Mouse (Mus musculus) right cerebral cortex, postnatal 25 days (tissue): ENCODE data around the gene Jaml.
A peak's percentile ranks its signal among the peaks of the same experiment; 100 is the strongest.

ENCODE experiments used
- DNase-seq: peaks from one replicate; pipeline ENCODE4 v3.0.0; 2022

The Jaml gene

DNA sequence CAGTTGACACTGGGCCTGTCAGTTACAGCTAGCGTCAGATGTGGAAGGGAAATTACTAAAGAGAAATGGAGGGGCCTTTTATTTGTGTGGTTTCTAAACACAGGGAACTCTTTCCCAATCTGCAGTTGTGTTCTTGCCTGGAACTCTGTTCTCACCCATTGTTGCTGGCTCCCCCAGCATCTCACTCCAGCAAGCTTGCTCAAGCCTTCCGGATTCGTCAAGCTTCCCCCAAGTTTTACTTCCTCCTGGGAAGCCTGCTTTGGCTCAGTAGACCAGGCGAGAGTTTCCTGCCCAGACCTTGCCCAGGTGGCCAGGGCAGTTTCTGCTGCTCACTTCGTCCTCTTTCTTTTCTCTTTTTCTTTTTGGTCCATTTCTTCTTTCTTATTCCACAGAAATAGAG is 5.6 kb downstream of the Jaml start:
- DNase-seq: no peak

- DNase-seq: no peak
Observed at GRCm38 (mm10) chr9:45085741-45086690, 7.0 kb downstream of the Jaml start.

DNA sequence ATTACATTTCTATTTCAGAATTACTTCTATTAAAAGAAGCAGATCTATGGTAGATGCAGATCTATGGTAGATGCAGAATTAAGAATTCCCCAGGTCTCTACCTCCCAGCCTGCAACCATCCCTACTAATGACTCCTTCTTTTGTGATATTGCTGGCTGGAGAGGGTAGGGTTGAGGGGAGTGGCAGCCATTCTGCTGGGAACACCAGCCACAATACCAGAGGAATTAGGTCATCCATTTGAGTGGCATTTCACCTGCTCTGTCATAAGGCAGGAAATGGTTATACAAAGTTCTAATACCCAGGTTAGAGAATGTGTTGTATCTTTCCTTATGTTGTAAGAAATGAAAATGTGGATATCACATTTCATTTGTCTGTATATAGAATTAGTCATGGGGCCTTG is 9.1 kb downstream of the Jaml start:
- DNase-seq: no peak

DNA sequence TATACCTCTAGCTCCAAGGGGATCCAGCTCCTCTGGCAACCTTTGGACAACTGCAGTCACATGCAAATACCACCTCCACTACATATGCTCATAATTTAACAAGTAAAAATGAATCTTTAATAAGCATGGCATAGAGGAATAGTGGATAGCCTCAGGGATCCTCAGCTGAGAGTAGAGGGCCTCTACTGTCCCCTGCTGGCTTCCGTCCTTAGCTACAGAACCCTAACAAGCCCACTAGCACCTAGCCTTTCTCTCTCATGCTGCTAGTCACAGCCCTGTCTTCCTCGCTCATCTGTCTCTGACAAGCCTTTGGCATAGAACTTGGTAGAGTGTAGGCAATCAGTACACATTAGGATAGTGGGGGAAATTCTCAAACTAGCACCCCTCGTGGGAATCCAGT is 11.8 kb downstream of the Jaml start:
- no peak for DNase-seq

DNA sequence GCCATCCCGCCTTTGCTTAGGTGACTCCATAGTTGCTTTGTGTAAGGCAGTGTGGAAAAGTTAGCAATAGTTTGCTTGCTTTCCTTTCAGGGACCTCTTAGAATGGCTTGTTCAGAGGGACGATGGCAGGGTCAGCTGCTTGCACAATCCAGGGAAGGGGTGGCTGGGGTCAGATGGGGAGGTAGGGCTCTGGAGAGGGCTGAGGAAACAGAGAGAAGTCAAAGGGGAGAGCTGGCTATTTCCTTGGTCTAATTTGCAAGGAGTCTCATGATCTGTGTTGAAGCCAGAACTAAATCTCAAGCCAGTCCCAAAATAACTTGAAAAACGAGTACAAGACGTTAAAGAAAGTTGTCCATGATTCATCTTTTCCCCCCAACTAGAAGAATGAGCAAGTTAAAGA is 13.7 kb downstream of the Jaml start:
- DNase-seq: no peak

DNA sequence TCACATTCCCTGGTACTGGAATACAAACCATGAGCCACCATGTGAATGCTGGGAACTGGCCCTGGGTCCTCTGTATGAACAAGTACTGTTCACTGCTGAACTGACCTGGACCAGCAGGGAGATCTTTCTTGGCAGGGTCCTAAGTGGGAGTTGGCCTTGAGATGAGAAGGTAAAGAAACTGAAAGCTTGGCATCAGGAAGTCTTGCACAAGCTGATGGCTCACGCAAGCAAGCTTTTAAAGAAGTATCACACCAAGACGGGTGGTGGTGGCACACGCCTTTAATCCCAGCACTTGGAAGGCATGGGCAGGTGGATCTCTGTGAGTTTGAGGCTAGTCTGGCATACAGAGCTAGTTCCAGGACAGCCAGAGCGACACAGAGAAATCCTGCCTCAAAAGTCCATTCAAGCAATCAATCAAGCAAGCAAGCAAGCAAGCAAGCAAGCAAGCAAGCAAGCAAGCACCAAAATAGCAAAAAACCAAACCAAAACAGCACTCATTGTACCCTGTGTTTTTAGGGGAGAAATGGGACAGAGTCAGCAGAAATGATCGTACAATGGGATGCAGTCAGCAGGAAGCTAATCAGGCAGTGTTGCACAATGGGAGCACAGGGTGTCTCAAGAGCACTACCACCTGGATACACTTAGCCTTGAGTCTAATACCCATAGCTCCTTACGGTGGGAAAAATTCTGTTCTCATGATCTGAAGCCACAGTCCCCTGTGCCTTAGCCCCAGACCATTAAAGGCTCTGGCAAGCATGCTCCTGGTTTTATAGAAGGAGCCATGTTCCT is 16.4 kb downstream of the Jaml start:
- no peak for DNase-seq

DNA sequence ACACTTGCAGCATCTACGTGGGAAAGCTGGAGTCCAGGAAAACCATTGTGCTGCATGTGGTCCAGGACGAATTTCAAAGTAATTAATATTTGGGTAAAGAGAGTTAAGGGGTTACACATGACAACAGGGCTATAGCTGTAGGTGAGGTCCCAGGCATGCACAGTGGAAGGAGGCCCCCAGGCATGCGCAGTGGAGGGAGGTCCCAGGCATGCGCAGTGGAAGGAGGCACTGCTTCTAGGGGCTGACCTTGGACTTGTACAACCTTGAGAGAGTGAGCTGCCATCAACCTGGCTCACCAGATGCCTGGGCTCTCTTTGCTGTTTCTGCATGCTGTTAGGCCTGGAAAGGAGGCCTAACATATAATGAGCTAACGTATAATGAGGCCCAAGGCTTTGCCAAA is 18.9 kb downstream of the Jaml start:
- DNase-seq: no peak

- no peak for DNase-seq
Observed at GRCm38 (mm10) chr9:45098426-45098825, 19.4 kb downstream of the Jaml start.

DNA sequence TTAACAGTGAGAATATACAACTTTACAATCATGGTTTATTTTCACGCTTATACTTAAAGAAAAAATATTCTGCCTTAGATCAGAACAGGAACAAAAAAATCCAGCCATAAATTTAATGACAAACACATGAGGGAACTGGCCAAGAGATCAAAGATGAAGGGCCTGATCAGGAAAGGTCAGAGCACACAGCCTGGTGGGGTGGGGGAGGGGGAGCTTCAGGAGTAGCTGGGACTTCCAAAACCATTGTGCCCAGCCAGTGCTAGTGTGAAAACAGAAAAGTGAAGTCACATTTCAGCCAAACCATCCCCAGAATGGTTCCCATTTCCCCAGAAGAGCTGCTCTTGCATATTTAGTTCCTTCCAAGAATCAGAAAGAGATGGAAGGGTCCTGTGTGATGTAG is 23.5 kb downstream of the Jaml start:
- DNase-seq: no peak

DNA sequence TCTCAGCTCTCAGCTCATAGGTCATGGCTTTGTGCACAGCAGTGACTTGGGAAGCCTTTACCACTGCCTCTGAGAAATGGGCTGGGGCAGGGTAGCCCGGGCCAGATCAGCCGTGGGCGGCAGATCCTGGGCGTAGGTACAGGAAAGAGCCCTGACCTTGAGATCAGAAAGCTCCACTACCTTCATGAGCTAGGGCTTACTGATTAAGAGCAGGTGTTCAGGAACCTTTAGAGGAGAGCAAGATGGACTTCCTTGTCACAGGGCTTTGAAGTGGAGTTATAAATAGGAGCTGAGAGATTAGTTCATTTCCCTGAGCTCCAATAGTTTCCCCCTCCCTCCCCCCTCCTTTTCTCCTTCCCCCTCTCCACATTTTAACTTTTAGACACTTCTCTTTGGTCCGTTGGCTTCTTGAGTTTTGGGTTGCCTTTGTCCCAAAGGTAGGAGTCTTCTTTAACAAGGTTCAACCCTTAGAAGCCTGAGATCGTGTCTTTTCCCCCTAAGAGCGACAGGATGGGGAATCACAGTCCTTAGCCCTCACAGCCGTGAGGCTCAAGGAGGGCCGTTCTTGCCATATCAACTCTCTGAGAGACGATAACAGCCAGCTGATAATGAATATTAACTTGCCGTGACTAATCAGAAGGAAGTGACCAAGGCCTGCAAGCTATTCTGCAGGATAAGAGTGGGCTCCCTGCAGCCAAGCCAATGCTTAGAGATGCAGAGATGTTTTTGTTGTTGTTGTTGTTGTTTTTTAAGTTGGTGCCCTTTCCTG is 24.4 kb downstream of the Jaml start:
- no peak for DNase-seq

GRCm38 (mm10) chr9:45105596-45106374 is 26.8 kb downstream of the Jaml start:
- no peak for DNase-seq

- peak; percentile 72 for DNase-seq
Observed at GRCm38 (mm10) chr9:45115706-45116105, 36.7 kb downstream of the Jaml start.

DNA sequence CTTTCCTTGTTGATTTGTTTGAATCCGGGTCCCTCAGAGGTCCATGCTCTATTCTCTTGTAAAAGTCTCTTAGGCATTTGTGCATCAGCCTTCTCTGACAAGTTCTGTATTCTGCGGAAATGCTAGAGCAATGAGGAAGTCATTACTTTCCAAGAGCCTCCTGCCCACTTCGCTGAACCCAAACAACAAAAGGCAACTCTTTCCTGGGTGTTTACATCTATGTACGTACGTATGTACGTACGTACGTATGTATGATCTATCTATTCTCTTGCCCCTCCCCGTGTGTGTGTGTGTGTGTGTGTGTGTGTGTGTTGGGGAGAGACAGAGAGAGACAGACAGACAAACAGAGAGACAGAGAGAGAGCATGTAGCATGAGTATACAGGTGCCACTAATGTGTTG is 37.8 kb downstream of the Jaml start:
- no peak for DNase-seq

DNA sequence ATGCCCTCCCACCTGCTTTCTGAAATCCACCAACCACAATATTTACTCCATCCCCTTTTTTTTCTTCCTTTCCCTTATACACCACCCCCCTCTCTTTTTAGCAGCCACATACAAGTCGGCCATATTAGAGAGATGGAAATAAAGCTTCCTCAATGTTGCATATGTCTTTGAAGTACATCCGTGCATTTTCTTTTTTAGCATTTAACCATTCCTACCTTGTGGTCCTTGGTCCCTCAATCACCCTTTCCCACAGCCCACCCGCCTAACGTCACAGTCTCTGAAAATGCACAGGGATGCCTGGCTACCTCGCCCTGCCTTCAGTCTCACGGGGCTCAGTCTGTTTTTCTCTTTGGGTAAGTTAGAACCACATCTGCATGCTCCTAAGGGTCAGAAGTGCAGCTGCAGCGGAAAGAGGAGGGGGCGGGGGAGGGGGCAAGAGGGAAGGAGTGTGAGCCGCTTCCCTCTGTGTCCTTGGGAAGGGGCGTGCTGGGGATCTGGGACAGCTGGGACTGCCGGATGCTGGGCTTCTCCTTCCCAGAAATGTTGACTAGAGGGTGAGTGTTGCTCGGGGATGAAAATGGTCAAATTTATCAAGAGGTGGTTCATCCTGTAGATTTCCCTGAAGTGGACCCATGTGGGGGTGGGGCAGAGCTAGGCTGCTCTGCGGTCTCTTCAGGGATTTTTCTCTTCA is 38.9 kb downstream of the Jaml start, which contains the start of gene Scn2b:
Scn2b (plus strand) TSS at position 42 of the 691 bp plus-strand sequence.
- peak; percentile 37 for DNase-seq

DNA sequence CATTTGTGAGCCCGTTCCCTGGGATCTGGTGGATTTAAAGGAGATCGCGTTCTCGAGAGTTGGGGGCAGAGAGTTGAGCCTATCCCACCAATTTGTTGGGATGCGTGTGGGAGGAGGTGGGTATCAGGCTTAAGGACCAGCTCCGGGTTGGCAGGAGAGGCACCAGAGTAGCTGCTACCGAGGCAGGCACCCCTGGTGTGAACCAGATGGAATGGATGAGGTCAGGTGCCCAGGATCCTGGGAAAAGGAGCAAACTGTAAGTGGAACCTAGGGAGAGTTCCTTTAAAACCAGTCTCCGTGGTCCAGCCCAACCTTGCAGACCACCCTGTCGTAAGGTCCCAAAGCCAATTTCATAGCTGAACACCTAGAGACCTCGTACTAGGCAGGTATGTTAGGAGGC is 39.6 kb downstream of the Jaml start:
- DNase-seq: no peak

GRCm38 (mm10) chr9:45119316-45119953 is 40.5 kb downstream of the Jaml start:
- no peak for DNase-seq

DNA sequence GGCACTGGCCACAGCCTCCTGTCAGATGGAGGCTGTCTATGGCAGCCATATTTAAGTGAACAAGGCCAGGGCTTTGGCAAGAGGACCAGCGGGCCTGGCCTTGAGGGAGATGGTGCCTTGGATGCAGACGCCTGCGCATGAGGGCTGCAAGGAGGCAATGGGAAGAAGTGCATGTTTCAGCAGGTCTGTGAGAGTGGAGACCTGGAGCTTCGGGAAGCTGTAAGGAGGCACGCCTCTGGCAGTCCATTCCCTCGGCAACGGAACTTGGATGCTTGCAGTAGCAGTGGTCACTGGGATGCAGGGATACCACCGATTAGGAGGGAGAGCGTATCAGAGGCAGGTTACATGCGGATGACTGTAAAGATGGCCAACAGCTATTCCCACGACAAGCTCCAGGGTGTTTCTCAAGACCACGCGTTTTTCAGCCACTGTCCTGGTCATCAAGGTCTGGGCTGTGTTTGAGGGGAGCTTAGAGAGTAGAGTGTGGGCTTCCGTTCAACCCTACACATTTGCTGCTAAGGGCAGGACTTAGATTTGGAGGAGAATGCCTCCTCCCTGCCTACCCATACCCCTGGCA is 41.1 kb downstream of the Jaml start:
- DNase-seq: no peak

DNA sequence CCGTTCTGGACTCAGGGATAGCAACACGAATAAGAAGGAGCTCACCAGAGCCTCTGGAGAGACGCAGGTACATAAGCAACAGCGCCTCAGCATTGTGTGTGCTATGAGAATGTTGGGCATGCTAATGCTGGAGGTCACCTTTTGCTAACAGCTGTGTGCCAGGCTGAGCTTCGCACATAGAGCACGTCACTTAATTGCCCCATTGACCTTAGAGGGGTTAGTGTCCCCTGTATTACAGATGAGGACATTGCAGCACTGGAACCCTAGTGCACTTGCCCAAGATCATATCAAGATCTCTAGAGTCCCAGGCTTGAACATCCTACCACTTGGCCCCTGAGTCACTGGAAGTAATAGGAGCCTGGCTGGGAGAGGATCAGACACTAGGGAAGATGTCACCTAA is 41.6 kb downstream of the Jaml start:
- no peak for DNase-seq

DNA sequence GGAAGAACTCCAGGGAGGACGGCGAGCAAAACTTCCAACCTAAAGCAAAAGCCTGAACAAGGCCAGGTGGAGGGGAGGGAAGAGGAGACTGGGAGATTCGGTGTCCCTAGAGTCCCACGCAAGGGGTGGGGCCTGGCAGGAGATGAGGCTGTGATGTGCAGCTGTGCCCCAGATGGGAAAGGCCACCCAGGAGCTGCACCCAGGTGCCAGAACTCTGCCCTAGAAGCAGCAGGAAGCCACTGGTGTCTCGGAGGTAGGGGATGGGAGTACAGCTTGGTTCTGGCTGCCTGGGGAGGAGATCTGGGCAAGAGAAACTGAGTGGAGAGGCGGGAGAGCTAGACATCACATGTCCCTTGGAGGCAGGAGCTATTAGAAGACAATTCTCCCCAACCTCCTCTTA is 42.0 kb downstream of the Jaml start:
- peak; percentile 20 for DNase-seq

GRCm38 (mm10) chr9:45121769-45122168 is 42.8 kb downstream of the Jaml start:
- peak; percentile 74 for DNase-seq
